Mouse (Mus musculus): Measurements from ENCODE around the gene Rfx2. TPM values are rescaled to one million over a fixed set of nuclear protein-coding genes. Genes with fewer than 3 reads are reported as not detected.

Rfx2 gene
- polyA plus RNA-seq, 1 experiment from 2014 or later, result 2.9 TPM

- no peak for DNase-seq (ENCODE audit: low spot score)
- H3K4me3 ChIP-seq (ENCODE audit: low read depth, low read length), result no peak overlapping the region
- ATAC-seq (ENCODE audit: insufficient number of reproducible peaks, low FRiP score, low TSS enrichment, low read depth), result no peak
- H3K9ac ChIP-seq (ENCODE audit: low read length), result no peak overlapping the region
- WGBS, result 80% methylated on average over 3 of the region's 3 CpGs
- H3K27me3 ChIP-seq (ENCODE audit: control insufficient read depth, insufficient read depth, low read length), result no peaks in the 10 kb centered on the region
- H3K4me1 ChIP-seq (ENCODE audit: control insufficient read depth, insufficient read depth, low read length), result no peaks in the 10 kb centered on the region
- no peaks in the 10 kb centered on the region for H3K9me3 ChIP-seq (ENCODE audit: control insufficient read depth, low read length)
- H3K36me3 ChIP-seq (ENCODE audit: control insufficient read depth, insufficient read depth, low read length), result no peaks in the 10 kb centered on the region
- no peak overlapping the region for H3K4me2 ChIP-seq (ENCODE audit: low read depth, severe bottlenecking)
- no peak overlapping the region for H3K27ac ChIP-seq (replicated peaks; ENCODE audit: low read depth, low read length)
Measured at GRCm38 (mm10) chr17:56792588-56792987, 38.2 kb downstream of the Rfx2 start.

GRCm38 (mm10) chr17:56789286-56789685, 41.5 kb downstream of the Rfx2 start:
- Histone ChIP-seq H3K27ac (replicated peaks; ENCODE audit: low read depth, low read length) (no peak overlapping the region), H3K27me3 (ENCODE audit: control insufficient read depth, insufficient read depth, low read length) (no peaks in the 10 kb centered on the region), H3K4me2 (ENCODE audit: low read depth, severe bottlenecking) (no peak overlapping the region), H3K9me3 (ENCODE audit: control insufficient read depth, low read length) (no peaks in the 10 kb centered on the region), H3K4me1 (ENCODE audit: control insufficient read depth, insufficient read depth, low read length) (no peaks in the 10 kb centered on the region), H3K4me3 (ENCODE audit: low read depth, low read length) (no peak overlapping the region), H3K9ac (ENCODE audit: low read length) (no peak overlapping the region), H3K36me3 (ENCODE audit: control insufficient read depth, insufficient read depth, low read length) (no peaks in the 10 kb centered on the region)
- DNase-seq (ENCODE audit: low spot score) (no peak), ATAC-seq (ENCODE audit: insufficient number of reproducible peaks, low FRiP score, low TSS enrichment, low read depth) (no peak)
- WGBS, result 83% methylated on average over 6 of the region's 6 CpGs

- Histone ChIP-seq H3K4me1 (ENCODE audit: control insufficient read depth, insufficient read depth, low read length) (no peaks in the 10 kb centered on the region), H3K4me3 (ENCODE audit: low read depth, low read length) (no peak overlapping the region), H3K27ac (replicated peaks; ENCODE audit: low read depth, low read length) (no peak overlapping the region), H3K4me2 (ENCODE audit: low read depth, severe bottlenecking) (no peak overlapping the region), H3K9me3 (ENCODE audit: control insufficient read depth, low read length) (no peaks in the 10 kb centered on the region), H3K27me3 (ENCODE audit: control insufficient read depth, insufficient read depth, low read length) (no peaks in the 10 kb centered on the region), H3K36me3 (ENCODE audit: control insufficient read depth, insufficient read depth, low read length) (no peaks in the 10 kb centered on the region), H3K9ac (ENCODE audit: low read length) (no peak overlapping the region)
- DNase-seq (ENCODE audit: low spot score) (no peak), ATAC-seq (ENCODE audit: insufficient number of reproducible peaks, low FRiP score, low TSS enrichment, low read depth) (no peak)
- WGBS, result 82% methylated on average over 3 of the region's 3 CpGs
Measured at GRCm38 (mm10) chr17:56788886-56789285, 41.9 kb downstream of the Rfx2 start.

GRCm38 (mm10) chr17:56780291-56780978, 50.4 kb downstream of the Rfx2 start:
- ATAC-seq (ENCODE audit: insufficient number of reproducible peaks, low FRiP score, low TSS enrichment, low read depth) (no peak), DNase-seq (ENCODE audit: low spot score) (no peak)
- no peak overlapping the region for H3K4me2 ChIP-seq (ENCODE audit: low read depth, severe bottlenecking)
- no peaks in the 10 kb centered on the region for H3K4me1 ChIP-seq (ENCODE audit: control insufficient read depth, insufficient read depth, low read length)
- H3K9me3 ChIP-seq (ENCODE audit: control insufficient read depth, low read length), result peaks cover 5% of the 10 kb centered on the region; the same call in 1 of the 2 replicates
- H3K27me3 ChIP-seq (ENCODE audit: control insufficient read depth, insufficient read depth, low read length), result no peaks in the 10 kb centered on the region
- H3K9ac ChIP-seq (ENCODE audit: low read length), result no peak overlapping the region
- H3K36me3 ChIP-seq (ENCODE audit: control insufficient read depth, insufficient read depth, low read length), result peaks cover 6% of the 10 kb centered on the region
- 87% methylated on average over 13 of the region's 13 CpGs for WGBS
- H3K4me3 ChIP-seq (ENCODE audit: low read depth, low read length), result no peak overlapping the region
- no peak overlapping the region for H3K27ac ChIP-seq (replicated peaks; ENCODE audit: low read depth, low read length)

- H3K36me3 ChIP-seq (ENCODE audit: control insufficient read depth, insufficient read depth, low read length), result peaks cover 6% of the 10 kb centered on the region
- H3K27ac ChIP-seq (replicated peaks; ENCODE audit: low read depth, low read length), result no peak overlapping the region
- WGBS, result 38% methylated on average over 3 of the region's 3 CpGs
- H3K9ac ChIP-seq (ENCODE audit: low read length), result no peak overlapping the region
- H3K4me2 ChIP-seq (ENCODE audit: low read depth, severe bottlenecking), result no peak overlapping the region
- H3K4me3 ChIP-seq (ENCODE audit: low read depth, low read length), result no peak overlapping the region
- H3K27me3 ChIP-seq (ENCODE audit: control insufficient read depth, insufficient read depth, low read length), result no peaks in the 10 kb centered on the region
- no peak for DNase-seq (ENCODE audit: low spot score)
- no peaks in the 10 kb centered on the region for H3K4me1 ChIP-seq (ENCODE audit: control insufficient read depth, insufficient read depth, low read length)
- peaks cover 5% of the 10 kb centered on the region; the same call in 1 of the 2 replicates for H3K9me3 ChIP-seq (ENCODE audit: control insufficient read depth, low read length)
- no peak for ATAC-seq (ENCODE audit: insufficient number of reproducible peaks, low FRiP score, low TSS enrichment, low read depth)
Measured at GRCm38 (mm10) chr17:56778779-56779362, 51.9 kb downstream of the Rfx2 start.

- 91% methylated on average over 11 of the region's 11 CpGs for WGBS
Measured at GRCm38 (mm10) chr17:56777568-56777967, 53.2 kb downstream of the Rfx2 start.

GRCm38 (mm10) chr17:56769950-56770349, 60.9 kb downstream of the Rfx2 start, which contains the start of gene Prr22:
TSS of gene Prr22 (plus strand) at chr17:56770250.
- WGBS, result 90% methylated on average over 5 of the region's 5 CpGs
- H3K9me3 ChIP-seq (ENCODE audit: control insufficient read depth, low read length), result no peaks in the 10 kb centered on the region
- H3K4me3 ChIP-seq (ENCODE audit: low read depth, low read length), result no peak within 1 kb of the TSS
- no peak within 1 kb of the TSS for H3K27ac ChIP-seq (replicated peaks; ENCODE audit: low read depth, low read length)
- peaks cover 30% of the 10 kb centered on the region for H3K36me3 ChIP-seq (ENCODE audit: control insufficient read depth, insufficient read depth, low read length)
- H3K27me3 ChIP-seq (ENCODE audit: control insufficient read depth, insufficient read depth, low read length), result no peaks in the 10 kb centered on the region
- H3K4me1 ChIP-seq (ENCODE audit: control insufficient read depth, insufficient read depth, low read length), result 0 out of 2 replicates have a peak, but pooled peaks cover 5% of the 10 kb centered on the region
- no peak within 1 kb of the TSS for H3K9ac ChIP-seq (ENCODE audit: low read length)
- ATAC-seq (ENCODE audit: insufficient number of reproducible peaks, low FRiP score, low TSS enrichment, low read depth) (no peak), DNase-seq (ENCODE audit: low spot score) (no peak)
- no peak within 1 kb of the TSS for H3K4me2 ChIP-seq (ENCODE audit: low read depth, severe bottlenecking)

More at GRCm38 (mm10) chr17:56777568-56777967, 53.2 kb downstream of the Rfx2 start:
- H3K27ac ChIP-seq (replicated peaks; ENCODE audit: low read depth, low read length), result no peak overlapping the region
- H3K9ac ChIP-seq (ENCODE audit: low read length), result no peak overlapping the region
- peaks cover 6% of the 10 kb centered on the region for H3K36me3 ChIP-seq (ENCODE audit: control insufficient read depth, insufficient read depth, low read length)
- H3K4me3 ChIP-seq (ENCODE audit: low read depth, low read length), result no peak overlapping the region
- ATAC-seq (ENCODE audit: insufficient number of reproducible peaks, low FRiP score, low TSS enrichment, low read depth) (no peak), DNase-seq (ENCODE audit: low spot score) (no peak)
- no peak overlapping the region for H3K4me2 ChIP-seq (ENCODE audit: low read depth, severe bottlenecking)
- H3K4me1 ChIP-seq (ENCODE audit: control insufficient read depth, insufficient read depth, low read length), result no peaks in the 10 kb centered on the region
- H3K27me3 ChIP-seq (ENCODE audit: control insufficient read depth, insufficient read depth, low read length), result no peaks in the 10 kb centered on the region
- peaks cover 5% of the 10 kb centered on the region; the same call in 1 of the 2 replicates for H3K9me3 ChIP-seq (ENCODE audit: control insufficient read depth, low read length)

GRCm38 (mm10) chr17:56768941-56769340, 61.9 kb downstream of the Rfx2 start:
- Histone ChIP-seq H3K4me1 (ENCODE audit: control insufficient read depth, insufficient read depth, low read length) (0 out of 2 replicates have a peak, but pooled peaks cover 5% of the 10 kb centered on the region), H3K36me3 (ENCODE audit: control insufficient read depth, insufficient read depth, low read length) (peaks cover 30% of the 10 kb centered on the region), H3K4me3 (ENCODE audit: low read depth, low read length) (no peak overlapping the region), H3K4me2 (ENCODE audit: low read depth, severe bottlenecking) (no peak overlapping the region), H3K9me3 (ENCODE audit: control insufficient read depth, low read length) (no peaks in the 10 kb centered on the region), H3K27ac (replicated peaks; ENCODE audit: low read depth, low read length) (no peak overlapping the region), H3K9ac (ENCODE audit: low read length) (no peak overlapping the region), H3K27me3 (ENCODE audit: control insufficient read depth, insufficient read depth, low read length) (no peaks in the 10 kb centered on the region)
- WGBS, result 92% methylated on average over 11 of the region's 11 CpGs
- ATAC-seq (ENCODE audit: insufficient number of reproducible peaks, low FRiP score, low TSS enrichment, low read depth) (no peak), DNase-seq (ENCODE audit: low spot score) (no peak)

Measured in limb, embryonic 11.5 days (tissue).